Mouse (Mus musculus) bone marrow, adult 2 months (tissue): ENCODE measurements around the gene Sema4a. TPM values are rescaled to one million over a fixed set of nuclear protein-coding genes. Genes with fewer than 3 reads are reported as not detected.
A peak's percentile ranks its signal among the peaks of the same experiment; 100 is the strongest.

Experiments used
- H3K27ac ChIP-seq: fragments of 200-500 bp; 2 replicates; pipeline ENCODE4 v1.5.1; 2012; ENCODE audit warnings: low read depth, mild to moderate bottlenecking, control low read depth, inconsistent platforms, low read length; ENCODE audit not compliant: control insufficient read depth, poor library complexity, insufficient read depth
- H3K4me1 ChIP-seq: fragments of 200-500 bp; 2 replicates; pipeline ENCODE4 v1.6.1; 2011; ENCODE audit warnings: low read length; ENCODE audit not compliant: control insufficient read depth, insufficient read depth
- H3K4me3 ChIP-seq: fragments of 200-500 bp; replicated peaks from 2 replicates; pipeline ENCODE3; 2011; ENCODE audit warnings: mild to moderate bottlenecking, low read depth, low read length, control low read depth; ENCODE audit not compliant: control insufficient read depth
- CTCF ChIP-seq: fragments of 200-500 bp; IDR thresholded peaks from 2 replicates; pipeline ENCODE4 v1.5.1; 2011; ENCODE audit warnings: low read length, control low read depth; ENCODE audit not compliant: control insufficient read depth, insufficient read depth
- POLR2A ChIP-seq: fragments of 200-500 bp; IDR thresholded peaks from 2 replicates; pipeline ENCODE4 v1.6.1; 2011; ENCODE audit warnings: low read depth, mild to moderate bottlenecking, control low read depth, low read length, borderline replicate concordance; ENCODE audit not compliant: control insufficient read depth
- WGBS: fragments of 180-500 bp; shearing (Covaris S2); methylation state at CpG from one replicate; pipeline ENCODE4 v1.1.7; 2018; 5-methylcytosine and 5-hydroxymethylcytosine counted together
- polyA plus RNA-seq: library from polyadenylated mRNA; stranded (reverse); fragments of >200 nt; gene quantifications from 2 replicates; pipeline ENCODE4 v1.2.4, GENCODE M21; 2011; ENCODE audit warnings: low replicate concordance; ENCODE audit not compliant: missing spikeins, insufficient read depth, insufficient read length

Sema4a gene
- polyA plus RNA-seq, 1 experiment, result 131 TPM

- WGBS, result 92% methylated on average over 19 of the region's 19 CpGs
- TF ChIP-seq CTCF, result no peak
- TF ChIP-seq POLR2A, result no peak
- no peak overlapping the region for H3K4me3 ChIP-seq
- H3K4me1 ChIP-seq, result peaks cover 5% of the 10 kb centered on the region
- H3K27ac ChIP-seq, result no peak overlapping the region
These were observed 40.2 kb downstream of the Sema4a start for GRCm38 (mm10) chr3:88420771-88421170.

DNA sequence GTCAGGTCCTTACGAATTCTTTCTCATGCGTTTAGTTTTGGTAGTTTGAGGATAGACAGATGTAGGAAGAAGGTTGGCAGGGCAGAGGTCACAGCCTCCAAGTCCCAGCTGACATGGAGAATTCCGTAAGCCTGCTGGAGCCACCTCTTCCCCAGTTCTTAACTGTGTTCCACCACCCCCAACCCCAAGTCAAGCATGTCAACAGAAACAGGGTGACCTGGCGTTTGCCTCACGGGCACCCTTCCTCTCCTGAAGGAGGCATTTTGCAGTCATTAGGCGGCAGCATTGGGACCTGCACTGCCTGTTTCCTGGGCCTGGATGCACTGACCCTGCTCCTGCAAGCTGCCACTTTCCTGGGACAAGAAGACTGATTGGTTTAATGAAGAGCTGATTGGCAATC is 43.0 kb downstream of the Sema4a start:
- no peak overlapping the region for H3K27ac ChIP-seq
- WGBS, result 88% methylated on average over 6 of the region's 6 CpGs
- TF ChIP-seq CTCF (no peak), POLR2A (no peak)
- no peak overlapping the region for H3K4me3 ChIP-seq
- peaks cover 5% of the 10 kb centered on the region for H3K4me1 ChIP-seq

DNA sequence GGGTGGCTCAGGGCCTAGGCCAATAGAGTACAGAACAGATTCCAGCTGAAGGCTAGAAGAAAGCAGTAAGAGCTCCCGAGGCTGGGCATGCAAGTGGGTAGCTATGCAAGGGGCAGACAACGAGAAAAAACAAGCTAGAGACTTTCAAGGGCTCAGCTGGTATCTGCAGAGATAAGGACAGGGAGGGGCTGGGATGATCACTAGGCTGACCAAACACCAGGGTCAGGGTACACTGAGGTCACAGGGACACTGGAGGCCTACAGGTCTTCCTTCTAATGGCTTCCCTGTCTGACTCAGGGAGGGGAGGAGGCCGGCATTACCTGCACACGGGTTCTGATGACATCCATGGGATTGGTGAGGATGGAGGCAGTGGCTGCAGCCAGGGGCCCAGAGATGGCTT is 45.3 kb downstream of the Sema4a start:
- peak overlapping the region; percentile 13; the same call in 1 of the 2 replicates for H3K27ac ChIP-seq
- TF ChIP-seq POLR2A, result no peak
- TF ChIP-seq CTCF, result no peak
- H3K4me1 ChIP-seq, result peaks cover 2% of the 10 kb centered on the region; the same call in 1 of the 2 replicates
- 82% methylated on average over 4 of the region's 4 CpGs for WGBS
- no peak overlapping the region for H3K4me3 ChIP-seq

DNA sequence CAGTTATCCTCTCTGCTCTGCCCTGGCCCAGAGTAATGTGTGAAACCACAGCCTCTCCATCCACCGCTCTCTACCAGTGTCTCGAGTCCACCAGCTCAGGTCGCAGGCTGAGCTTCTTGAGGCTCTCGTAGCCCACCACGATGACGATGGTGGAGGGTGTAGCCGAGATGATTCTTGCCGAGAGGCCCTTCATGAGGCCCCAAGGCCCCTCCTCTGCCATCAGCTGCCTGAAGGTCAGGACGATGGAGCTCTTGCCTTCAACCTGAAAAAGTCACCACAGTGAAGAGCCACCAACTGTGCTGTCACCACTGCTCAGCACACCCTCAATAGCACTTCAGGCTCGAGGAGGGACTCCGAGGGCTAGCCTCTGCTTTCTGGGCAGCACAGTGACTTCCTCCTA is 48.3 kb downstream of the Sema4a start:
- H3K4me3 ChIP-seq, result no peak overlapping the region
- H3K27ac ChIP-seq, result peak overlapping the region; percentile 31; the same call in 1 of the 2 replicates
- WGBS, result 84% methylated on average over 11 of the region's 11 CpGs
- H3K4me1 ChIP-seq, result peaks cover 2% of the 10 kb centered on the region; the same call in 1 of the 2 replicates
- TF ChIP-seq CTCF (no peak), POLR2A (no peak)

GRCm38 (mm10) chr3:88411681-88412080 is 49.3 kb downstream of the Sema4a start:
- 82% methylated on average over 4 of the region's 4 CpGs for WGBS
- TF ChIP-seq CTCF, result no peak
- TF ChIP-seq POLR2A, result peak; percentile 18; the same call in 1 of the 2 replicates
- Histone ChIP-seq H3K4me1 (peaks cover 2% of the 10 kb centered on the region; the same call in 1 of the 2 replicates), H3K27ac (peak overlapping the region; percentile 69), H3K4me3 (no peak overlapping the region)

DNA sequence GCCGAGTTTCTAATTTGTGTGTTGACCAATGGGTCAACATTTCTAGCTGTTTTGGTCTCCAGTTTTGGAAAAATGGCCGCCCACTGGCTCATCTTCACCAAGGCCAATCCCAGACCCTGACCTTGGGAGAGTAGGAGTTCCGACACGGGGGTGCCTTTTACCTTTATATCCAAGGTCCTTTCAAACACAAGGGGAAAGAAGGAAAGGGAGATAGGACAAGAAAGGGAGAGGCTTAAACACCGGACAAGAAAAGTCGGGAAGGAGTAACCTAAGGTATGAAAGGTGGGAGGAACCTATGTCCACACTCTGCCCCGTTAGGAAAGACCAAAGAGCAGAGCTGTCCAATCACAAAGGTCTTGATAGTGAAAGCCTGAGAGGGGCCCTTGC is 50.3 kb downstream of the Sema4a start:
- Histone ChIP-seq H3K27ac (peak overlapping the region; percentile 69; the same call in 1 of the 2 replicates), H3K4me1 (peaks cover 2% of the 10 kb centered on the region; the same call in 1 of the 2 replicates), H3K4me3 (no peak overlapping the region)
- TF ChIP-seq CTCF (no peak), POLR2A (no peak)
- WGBS, result 37% methylated on average over 7 of the region's 7 CpGs

GRCm38 (mm10) chr3:88409741-88410644 is 51.0 kb downstream of the Sema4a start, which contains the start of gene Pmf1:
TSS of gene Pmf1 (minus strand) at chr3:88410331.
- TF ChIP-seq CTCF (no peak), POLR2A (peak; percentile 97)
- H3K27ac ChIP-seq, result peak within 1 kb of the TSS; percentile 89
- under 1% methylated on average over 54 of the region's 54 CpGs for WGBS
- H3K4me1 ChIP-seq, result peaks cover 2% of the 10 kb centered on the region; the same call in 1 of the 2 replicates
- peak within 1 kb of the TSS; percentile 90 for H3K4me3 ChIP-seq

GRCm38 (mm10) chr3:88408953-88409352 is 52.0 kb downstream of the Sema4a start:
- WGBS, result 28% methylated on average over 5 of the region's 5 CpGs
- peak overlapping the region; percentile 90 for H3K4me3 ChIP-seq
- H3K27ac ChIP-seq, result no peak overlapping the region
- peaks cover 2% of the 10 kb centered on the region; the same call in 1 of the 2 replicates for H3K4me1 ChIP-seq
- TF ChIP-seq CTCF, result no peak
- no peak for TF ChIP-seq POLR2A
